In genomic region chr16:23985467-23985861, GRCm38 (mm10) we compare ENCODE assay signal across 9 mouse cellular contexts. TPM values are rescaled to one million over a fixed set of nuclear protein-coding genes. Genes with fewer than 3 reads are reported as not detected.
DNase-seq lines count a peak whose midpoint lies in the region; ATAC-seq and TF ChIP-seq lines count a peak whose summit lies in the region.
"Had no signal": no experiment of that assay in that cellular context is flagged by ENCODE, and none has a peak within 500 bp of the region (broad histone marks: within the 10 kb centered on the region; RNA-seq: fewer than 3 reads in every experiment).

No protein-coding gene starts in this region.

- peaks cover 33% of the 10 kb centered on the region for H3K4me1 ChIP-seq in thymus, adult 2 months (replicated peaks; ENCODE audit: control insufficient read depth, insufficient read depth, low read length)
- no peaks in the 10 kb centered on the region for H3K4me1 ChIP-seq in brown adipose tissue, adult 24 weeks (ENCODE audit: control insufficient read depth, insufficient read depth, insufficient read length, low read length)
- peaks cover 48% of the 10 kb centered on the region for H3K4me1 ChIP-seq in heart, embryonic 10.5 days
- H3K4me1 ChIP-seq in midbrain, embryonic 14.5 days (ENCODE audit: control insufficient read depth, insufficient read depth, low read length) = peaks cover 43% of the 10 kb centered on the region

- no peaks in the 10 kb centered on the region for H3K9me3 ChIP-seq in heart, embryonic 10.5 days
- H3K9me3 ChIP-seq in midbrain, embryonic 14.5 days (ENCODE audit: control insufficient read depth, low read length) = no peaks in the 10 kb centered on the region

- DNase-seq in thymus, adult 2 months = peak; percentile 64
- no peak for DNase-seq in thymus, adult 18-20 months
- DNase-seq in heart, embryonic 10.5 days (ENCODE audit: low spot score) = no peak
- DNase-seq in kidney, postnatal 4 days = peak; percentile 79 to 80
- peak; percentile 64 for DNase-seq in midbrain, embryonic 14.5 days
- DNase-seq in frontal cortex, postnatal 10 days (ENCODE audit: low spot score in 2 of 2) = no peak
- DNase-seq in urinary bladder, adult 2 months (ENCODE audit: low spot score) = no peak

- no peak overlapping the region for H3K9ac ChIP-seq in midbrain, embryonic 14.5 days (replicated peaks; ENCODE audit: low read length)

- peak overlapping the region; percentile 21; the same call in 1 of the 2 replicates for H3K27ac ChIP-seq in thymus, adult 2 months (ENCODE audit: control insufficient read depth, insufficient read depth, low read length)
- peak overlapping the region; percentile 81 for H3K27ac ChIP-seq in brown adipose tissue, adult 24 weeks (replicated peaks; ENCODE audit: low read depth, low read length)
- no peak overlapping the region for H3K27ac ChIP-seq in heart, embryonic 10.5 days
- H3K27ac ChIP-seq in midbrain, embryonic 14.5 days (replicated peaks; ENCODE audit: low read depth, low read length) = no peak overlapping the region

- no peak overlapping the region for H3K4me3 ChIP-seq in thymus, adult 2 months (ENCODE audit: control insufficient read depth, insufficient read depth, low read length)
- peak overlapping the region; percentile 46 for H3K4me3 ChIP-seq in brown adipose tissue, adult 24 weeks (ENCODE audit: insufficient read depth, low read depth, low read length)
- H3K4me3 ChIP-seq in heart, embryonic 10.5 days = peak overlapping the region; percentile 64
- H3K4me3 ChIP-seq in midbrain, embryonic 14.5 days (replicated peaks; ENCODE audit: low read depth, low read length) = no peak overlapping the region

- ATAC-seq in midbrain, embryonic 14.5 days (ENCODE audit: low FRiP score, low TSS enrichment) = no peak

- H3K27me3 ChIP-seq in thymus, adult 2 months (ENCODE audit: control insufficient read depth, insufficient read depth, low read length) = no peaks in the 10 kb centered on the region
- H3K27me3 ChIP-seq in heart, embryonic 10.5 days (ENCODE audit: insufficient read depth, poor library complexity, severe bottlenecking) = peaks cover 9% of the 10 kb centered on the region; the same call in 1 of the 2 replicates
- peaks cover 53% of the 10 kb centered on the region for H3K27me3 ChIP-seq in midbrain, embryonic 14.5 days (ENCODE audit: control insufficient read depth, insufficient read depth, low read length)

- peaks cover 12% of the 10 kb centered on the region; the same call in 1 of the 2 replicates for H3K36me3 ChIP-seq in thymus, adult 2 months (ENCODE audit: control insufficient read depth, insufficient read depth, low read length)
- no peaks in the 10 kb centered on the region for H3K36me3 ChIP-seq in heart, embryonic 10.5 days
- no peaks in the 10 kb centered on the region for H3K36me3 ChIP-seq in midbrain, embryonic 14.5 days (ENCODE audit: control insufficient read depth, insufficient read depth, low read length)

- no peak for TF ChIP-seq CTCF in thymus, adult 2 months (IDR thresholded peaks at IDR 0.05; ENCODE audit: borderline replicate concordance, control insufficient read depth, extremely low read depth, insufficient read depth, low read length, poor library complexity)

- no peak for TF ChIP-seq POLR2A in thymus, adult 2 months (IDR thresholded peaks at IDR 0.05; ENCODE audit: control insufficient read depth, extremely low read depth, insufficient read depth, low read length, poor library complexity)

- no peak overlapping the region for H3K4me2 ChIP-seq in midbrain, embryonic 14.5 days (ENCODE audit: low read length)

- under 1% methylated on average over 6 of the region's 6 CpGs for WGBS in thymus, adult 2 months
- WGBS in heart, embryonic 10.5 days = 5% methylated on average over 6 of the region's 6 CpGs
- 3% methylated on average over 6 of the region's 6 CpGs for WGBS in midbrain, embryonic 14.5 days

RNA-seq across cellular contexts. Expression of gene Gm37419, which starts 2.8 kb away (rescaled TPM):
- polyA plus RNA-seq in thymus, adult 2 months (2012; rRNA removed) = not detected in 2 replicates
- not detected in 2 replicates for polyA plus RNA-seq in brown adipose tissue, adult 24 weeks (2012; ENCODE audit: insufficient read depth, insufficient read length, missing spikeins)
- polyA plus RNA-seq in heart, embryonic 10.5 days (2016; fragmentation: Nextera tagmentation; extraction: Ambion mirVana) = not detected in 2 replicates
- polyA plus RNA-seq in midbrain, embryonic 14.5 days (2014; fragmentation: Nextera tagmentation; extraction: Ambion mirVana) = not detected in 2 replicates
- polyA plus RNA-seq in urinary bladder, adult 2 months (2012; rRNA removed) = not detected in 2 replicates
- polyA plus RNA-seq: gonadal fat pad, adult 2 months had no signal

RNA-seq across cellular contexts. Expression of gene Bcl6, which starts 3.2 kb away (rescaled TPM):
- 103 and 116 TPM in 2 replicates for polyA plus RNA-seq in thymus, adult 2 months (2012; rRNA removed)
- 20.3 and 66.4 TPM in 2 replicates for polyA plus RNA-seq in brown adipose tissue, adult 24 weeks (2012; ENCODE audit: insufficient read depth, insufficient read length, missing spikeins)
- polyA plus RNA-seq in heart, embryonic 10.5 days (2016; fragmentation: Nextera tagmentation; extraction: Ambion mirVana) = 0.05 and 0.11 TPM in 2 replicates
- 0.26 and 0.39 TPM in 2 replicates for polyA plus RNA-seq in midbrain, embryonic 14.5 days (2014; fragmentation: Nextera tagmentation; extraction: Ambion mirVana)
- polyA plus RNA-seq in urinary bladder, adult 2 months (2012; rRNA removed) = 15.2 and 22.9 TPM in 2 replicates

RNA-seq across cellular contexts. Expression of gene Rtp2, which starts 53.3 kb away (rescaled TPM):
- not detected in 2 replicates for polyA plus RNA-seq in thymus, adult 2 months (2012; rRNA removed)
- polyA plus RNA-seq in brown adipose tissue, adult 24 weeks (2012; ENCODE audit: insufficient read depth, insufficient read length, missing spikeins) = not detected in 2 replicates
- not detected in 2 replicates for polyA plus RNA-seq in heart, embryonic 10.5 days (2016; fragmentation: Nextera tagmentation; extraction: Ambion mirVana)
- not detected in 2 replicates for polyA plus RNA-seq in midbrain, embryonic 14.5 days (2014; fragmentation: Nextera tagmentation; extraction: Ambion mirVana)
- polyA plus RNA-seq in urinary bladder, adult 2 months (2012; rRNA removed) = not detected in 2 replicates
- polyA plus RNA-seq: gonadal fat pad, adult 2 months had no signal

Comparison
In these comparisons a context has a peak if more than half of its experiments do, and no peak if none do; other contexts are left out.
1. DNase-seq: peak in thymus, adult 2 months (single experiment), kidney, postnatal 4 days (2 of 2) and midbrain, embryonic 14.5 days (single experiment); none in thymus, adult 18-20 months (0 of 2), heart, embryonic 10.5 days (single experiment), frontal cortex, postnatal 10 days (0 of 2) and urinary bladder, adult 2 months (single experiment).
2. H3K27ac ChIP-seq: peak in thymus, adult 2 months (single experiment) and brown adipose tissue, adult 24 weeks (single experiment); none in heart, embryonic 10.5 days (single experiment) and midbrain, embryonic 14.5 days (single experiment).
3. H3K4me3 ChIP-seq: peak in brown adipose tissue, adult 24 weeks (single experiment) and heart, embryonic 10.5 days (single experiment); none in thymus, adult 2 months (single experiment) and midbrain, embryonic 14.5 days (single experiment).
4. RNA of gene Bcl6, which starts 3.2 kb away (polyA plus RNA-seq): 103 to 116 TPM in thymus, adult 2 months, 20.3 to 66.4 TPM in brown adipose tissue, adult 24 weeks and 15.2 to 22.9 TPM in urinary bladder, adult 2 months; 0.26 to 0.39 TPM in midbrain, embryonic 14.5 days and 0.05 to 0.11 TPM in heart, embryonic 10.5 days; every median in the first group is over 10 times any median in the second.